Mouse (Mus musculus) brain, embryonic 14.5 days (tissue): ENCODE measurements at regions not wholly inside any gene's neighbourhood (a gene's known extent, or its start where the extent isn't known, plus 50 kb on each side); places are given as distances from the start of the nearest gene placed in this dataset.

ENCODE experiments used
- CTCF ChIP-seq: fragments of 200-500 bp; IDR thresholded peaks from 2 replicates; pipeline ENCODE4 v1.5.1; 2012; ENCODE audit warnings: inconsistent platforms, mild to moderate bottlenecking, moderate library complexity, borderline replicate concordance; ENCODE audit not compliant: insufficient read depth, insufficient read length; ENCODE audit errors: extremely low read depth
- POLR2A ChIP-seq: fragments of 200-500 bp; IDR thresholded peaks from 2 replicates; pipeline ENCODE4 v1.6.1; 2012; ENCODE audit warnings: mild to moderate bottlenecking, inconsistent platforms, borderline replicate concordance; ENCODE audit not compliant: poor library complexity, insufficient read depth, insufficient read length, severe bottlenecking; ENCODE audit errors: extremely low read depth

DNA sequence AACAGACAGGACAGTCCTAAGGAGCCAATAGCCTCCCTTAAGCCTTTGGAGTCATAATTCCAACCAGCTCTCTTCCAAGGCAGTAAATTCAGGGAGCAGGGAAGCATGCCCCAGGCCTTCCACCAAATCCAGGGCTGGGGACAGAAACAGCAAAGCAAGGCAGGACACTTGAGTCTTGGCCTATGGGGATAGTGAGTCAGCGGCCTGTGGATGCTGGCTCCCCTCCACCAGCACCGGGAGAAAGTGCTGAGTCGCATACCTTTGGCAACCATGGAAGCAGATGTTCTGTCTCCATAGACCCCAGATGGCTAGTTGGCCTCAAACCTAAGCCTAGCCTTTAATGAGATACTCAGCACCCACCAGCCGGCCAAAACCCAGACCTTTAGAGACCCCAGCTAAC lies 133.8 kb upstream of the Six2 start:
- TF ChIP-seq POLR2A (no peak), CTCF (no peak)
